Mouse (Mus musculus) embryonic facial prominence, embryonic 15.5 days (tissue): ENCODE results near the gene Atp23. TPM values are rescaled to one million over a fixed set of nuclear protein-coding genes. Genes with fewer than 3 reads are reported as not detected.

Experiments used
- ATAC-seq: fragments of 200-750 bp; cut with Nextera tagmentation; 2 replicates; pipeline ENCODE4 v1.8.0; 2017; ENCODE audit warnings: low read depth, moderate TSS enrichment; ENCODE audit not compliant: insufficient number of reproducible peaks, low FRiP score, low TSS enrichment
- H3K27ac ChIP-seq: fragments of 300-500 bp; sonication (generic); replicated peaks from 2 replicates; pipeline ENCODE4 v1.5.1; 2015; ENCODE audit warnings: mild to moderate bottlenecking, inconsistent platforms
- H3K27me3 ChIP-seq: fragments of 300-500 bp; sonication (generic); 2 replicates; pipeline ENCODE4 v1.6.1; 2015; ENCODE audit warnings: inconsistent platforms
- H3K36me3 ChIP-seq: fragments of 300-500 bp; sonication (generic); 2 replicates; pipeline ENCODE4 v1.6.1; 2015; ENCODE audit warnings: mild to moderate bottlenecking, inconsistent platforms
- H3K4me1 ChIP-seq: fragments of 300-500 bp; sonication (generic); 2 replicates; pipeline ENCODE4 v1.6.1; 2015; ENCODE audit warnings: inconsistent platforms
- H3K4me2 ChIP-seq: fragments of 300-500 bp; sonication (generic); replicated peaks from 2 replicates; pipeline ENCODE4 v1.6.1; 2015; ENCODE audit warnings: mild to moderate bottlenecking, inconsistent platforms
- H3K4me3 ChIP-seq: fragments of 300-500 bp; sonication (generic); replicated peaks from 2 replicates; pipeline ENCODE4 v1.5.1; 2015; ENCODE audit warnings: mild to moderate bottlenecking, inconsistent platforms
- H3K9ac ChIP-seq: fragments of 300-500 bp; sonication (generic); 2 replicates; pipeline ENCODE4 v1.6.1; 2015; ENCODE audit warnings: inconsistent platforms
- H3K9me3 ChIP-seq: fragments of 300-500 bp; sonication (generic); replicated peaks from 2 replicates; pipeline ENCODE4 v1.6.1; 2016; ENCODE audit warnings: inconsistent platforms
- whole genome bisulfite sequencing: fragments of 180-500 bp; shearing (Covaris S2); methylation state at CpG from one replicate; pipeline ENCODE4 v1.1.7; 2015; 5-methylcytosine and 5-hydroxymethylcytosine counted together
- polyA plus RNA-seq: library from polyadenylated mRNA; unstranded; fragments of >200 nt; fragmentation: Nextera tagmentation; extraction: Ambion mirVana; gene quantifications from 2 replicates; pipeline ENCODE4 v1.2.1, GENCODE M21; 2015

The Atp23 gene
- polyA plus RNA-seq, 1 experiment from 2014 or later: 16.5 TPM

DNA sequence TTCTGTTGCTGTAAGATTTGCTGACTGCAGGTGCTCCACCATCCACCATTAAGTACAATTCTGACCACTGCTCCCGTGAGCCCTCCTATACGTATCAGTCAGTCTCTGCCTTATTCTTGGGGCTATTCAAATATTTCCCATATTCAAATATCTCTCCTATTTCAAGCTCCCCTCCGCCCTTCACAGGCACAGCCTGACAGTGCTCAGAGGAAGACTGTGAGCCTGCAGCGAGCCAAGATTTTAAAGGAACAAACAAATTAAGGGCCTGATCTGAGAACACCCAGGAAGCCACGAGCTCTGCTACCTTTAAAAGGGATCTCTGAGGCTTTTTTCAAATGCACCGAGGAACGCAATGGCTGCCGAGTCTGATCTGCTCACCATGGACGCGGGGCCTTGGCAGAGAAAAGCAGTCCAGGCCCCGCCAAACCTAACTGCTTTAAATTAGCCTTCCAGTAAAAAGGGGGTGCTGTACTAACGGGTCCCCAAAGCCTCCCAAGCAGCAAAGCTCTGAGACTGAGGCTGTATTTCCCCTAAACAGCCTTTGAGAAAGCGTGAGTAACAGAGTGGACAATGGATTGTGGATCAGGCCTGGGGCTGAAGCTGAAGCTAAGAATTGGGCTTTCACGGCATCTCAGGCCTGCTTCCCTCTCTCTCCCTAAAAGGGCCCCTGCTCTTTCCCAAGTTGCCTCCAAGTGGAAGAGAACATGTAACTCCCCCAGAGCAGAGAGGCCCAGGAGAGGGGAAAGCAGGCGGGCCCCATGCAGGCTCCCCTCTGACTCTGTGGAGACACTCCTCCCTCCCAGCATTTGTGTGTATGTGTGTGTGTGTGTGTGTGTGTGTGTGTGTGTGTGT lies 29.3 kb upstream of the Atp23 start:
- no peaks in the 10 kb centered on the region for H3K27me3 ChIP-seq
- peak overlapping the region; percentile 96 for H3K27ac ChIP-seq
- no peaks in the 10 kb centered on the region for H3K9me3 ChIP-seq
- H3K9ac ChIP-seq: peak overlapping the region; percentile 1; the same call in 1 of the 2 replicates
- peak; percentile 80 for ATAC-seq
- H3K36me3 ChIP-seq: no peaks in the 10 kb centered on the region
- H3K4me1 ChIP-seq: peaks cover 90% of the 10 kb centered on the region
- peak overlapping the region; percentile 18 for H3K4me2 ChIP-seq
- WGBS: 10% methylated on average over 15 of the region's 15 CpGs
- peak overlapping the region; percentile 1 for H3K4me3 ChIP-seq

- peak overlapping the region; percentile 93; the same call in 1 of the 2 replicates for H3K4me2 ChIP-seq
- peak overlapping the region; percentile 96 for H3K27ac ChIP-seq
Observed at GRCm38 (mm10) chr10:126929543-126929942, 28.4 kb upstream of the Atp23 start.

GRCm38 (mm10) chr10:126928819-126929206 lies 27.7 kb upstream of the Atp23 start:
- Histone ChIP-seq H3K27me3 (no peaks in the 10 kb centered on the region), H3K9me3 (no peaks in the 10 kb centered on the region), H3K4me3 (peak overlapping the region; percentile 54), H3K4me1 (peaks cover 80% of the 10 kb centered on the region), H3K27ac (peak overlapping the region; percentile 96), H3K4me2 (peak overlapping the region; percentile 93), H3K9ac (peak overlapping the region; percentile 51; the same call in 1 of the 2 replicates), H3K36me3 (no peaks in the 10 kb centered on the region)
- ATAC-seq: no peak
- 9% methylated on average over 12 of the region's 12 CpGs for WGBS

More at GRCm38 (mm10) chr10:126929543-126929942, 28.4 kb upstream of the Atp23 start:
- Histone ChIP-seq H3K4me1 (peaks cover 83% of the 10 kb centered on the region), H3K9ac (0 out of 2 replicates have a peak overlapping the region, but pooled peaks have one; percentile 51), H3K9me3 (no peaks in the 10 kb centered on the region), H3K27me3 (no peaks in the 10 kb centered on the region), H3K4me3 (no peak overlapping the region), H3K36me3 (no peaks in the 10 kb centered on the region)
- ATAC-seq: no peak
- WGBS: 33% methylated on average over 3 of the region's 3 CpGs

GRCm38 (mm10) chr10:126928011-126928818 lies 27.1 kb upstream of the Atp23 start:
- peak overlapping the region; percentile 54 for H3K4me3 ChIP-seq
- no peaks in the 10 kb centered on the region for H3K9me3 ChIP-seq
- H3K9ac ChIP-seq: peak overlapping the region; percentile 51
- peak; percentile 76 for ATAC-seq
- WGBS: under 1% methylated on average over 39 of the region's 39 CpGs
- H3K36me3 ChIP-seq: no peaks in the 10 kb centered on the region
- peak overlapping the region; percentile 96 for H3K27ac ChIP-seq
- H3K4me1 ChIP-seq: peaks cover 74% of the 10 kb centered on the region
- peak overlapping the region; percentile 93 for H3K4me2 ChIP-seq
- H3K27me3 ChIP-seq: no peaks in the 10 kb centered on the region

- Histone ChIP-seq H3K9me3 (no peaks in the 10 kb centered on the region), H3K36me3 (no peaks in the 10 kb centered on the region), H3K4me3 (peak overlapping the region; percentile 54), H3K27ac (peak overlapping the region; percentile 96), H3K4me2 (peak overlapping the region; percentile 93), H3K27me3 (no peaks in the 10 kb centered on the region), H3K9ac (peak overlapping the region; percentile 51; the same call in 1 of the 2 replicates), H3K4me1 (peaks cover 69% of the 10 kb centered on the region)
- 19% methylated on average over 11 of the region's 11 CpGs for WGBS
- ATAC-seq: no peak
Observed at GRCm38 (mm10) chr10:126927101-126927961, 26.2 kb upstream of the Atp23 start.

DNA sequence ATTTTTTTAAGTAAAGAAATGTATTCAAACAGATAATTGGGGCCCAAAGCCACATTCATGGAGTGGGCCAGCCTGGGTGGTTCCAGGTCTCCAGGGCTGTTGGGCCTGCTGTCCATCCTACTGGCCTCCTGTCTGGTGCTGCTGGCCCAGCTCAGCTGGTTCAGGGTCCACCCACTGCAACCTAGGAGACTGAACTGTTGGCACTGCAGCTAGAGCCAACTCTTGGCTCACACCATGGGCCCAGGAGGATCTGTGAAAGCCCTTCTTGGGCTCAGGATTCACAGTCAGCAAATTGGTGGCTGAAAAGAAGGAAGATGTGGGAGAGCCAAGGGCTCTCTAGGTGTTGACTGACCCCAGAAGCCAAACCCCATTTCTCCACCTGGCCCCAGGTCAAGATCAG lies 24.2 kb upstream of the Atp23 start:
- Histone ChIP-seq H3K9ac (no peak overlapping the region), H3K9me3 (no peaks in the 10 kb centered on the region), H3K36me3 (no peaks in the 10 kb centered on the region), H3K27me3 (no peaks in the 10 kb centered on the region), H3K4me1 (peaks cover 53% of the 10 kb centered on the region), H3K27ac (no peak overlapping the region), H3K4me2 (no peak overlapping the region), H3K4me3 (no peak overlapping the region)
- no peak for ATAC-seq

DNA sequence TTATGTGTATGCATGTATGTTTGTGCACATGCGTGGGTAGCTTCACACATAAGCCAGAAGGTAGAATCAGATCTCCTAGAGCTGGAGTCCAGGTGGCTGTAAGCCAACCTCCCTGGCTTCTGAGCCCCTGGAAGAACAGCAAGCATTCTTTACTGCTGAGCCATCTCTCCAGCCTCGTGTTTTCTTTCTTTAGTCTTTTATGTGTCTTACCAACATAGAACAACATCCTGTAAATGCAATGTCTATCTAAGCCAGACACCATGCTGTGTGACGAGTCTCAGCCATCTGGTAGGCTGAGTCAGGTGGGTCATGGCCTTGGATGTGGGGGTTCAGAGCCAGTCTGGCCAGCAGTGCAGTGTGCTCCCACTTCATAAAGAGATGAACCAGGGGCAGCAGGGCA lies 22.9 kb upstream of the Atp23 start:
- 40% methylated on average over 3 of the region's 3 CpGs for WGBS
- no peak overlapping the region for H3K9ac ChIP-seq
- H3K4me3 ChIP-seq: no peak overlapping the region
- no peaks in the 10 kb centered on the region for H3K36me3 ChIP-seq
- H3K27ac ChIP-seq: 0 out of 2 replicates have a peak overlapping the region, but pooled peaks have one; percentile 31
- H3K27me3 ChIP-seq: no peaks in the 10 kb centered on the region
- no peak overlapping the region for H3K4me2 ChIP-seq
- H3K4me1 ChIP-seq: peaks cover 40% of the 10 kb centered on the region
- H3K9me3 ChIP-seq: no peaks in the 10 kb centered on the region; the same call in 1 of the 2 replicates
- no peak for ATAC-seq

GRCm38 (mm10) chr10:126920220-126920619 lies 19.1 kb upstream of the Atp23 start:
- Histone ChIP-seq H3K4me1 (0 out of 2 replicates have a peak, but pooled peaks cover 4% of the 10 kb centered on the region), H3K4me2 (no peak overlapping the region), H3K27ac (no peak overlapping the region), H3K27me3 (no peaks in the 10 kb centered on the region), H3K9me3 (no peaks in the 10 kb centered on the region; the same call in 1 of the 2 replicates), H3K4me3 (no peak overlapping the region), H3K9ac (no peak overlapping the region), H3K36me3 (no peaks in the 10 kb centered on the region)
- no peak for ATAC-seq
- WGBS: 96% methylated on average over 3 of the region's 3 CpGs

DNA sequence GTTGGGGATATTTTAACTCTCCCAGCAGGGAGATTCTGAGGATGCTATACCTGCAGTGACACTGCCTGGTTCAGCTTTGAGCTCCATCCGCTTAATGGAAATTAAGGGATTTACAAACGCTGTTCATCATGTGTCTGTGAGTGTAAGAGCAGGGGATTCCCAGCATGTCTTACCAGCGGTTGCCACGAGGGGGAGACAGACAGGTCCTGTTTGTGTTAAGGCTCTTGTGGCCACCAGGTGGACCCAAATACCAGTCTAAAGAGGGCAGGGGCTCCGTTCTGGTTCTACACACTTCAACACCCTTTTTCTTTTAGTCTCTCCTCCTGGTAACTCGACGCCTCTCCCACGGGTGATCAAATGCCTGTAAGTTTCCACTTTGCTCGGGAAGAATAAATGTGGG lies 17.9 kb upstream of the Atp23 start:
- peak; percentile 79 for ATAC-seq
- WGBS: 2% methylated on average over 9 of the region's 9 CpGs

GRCm38 (mm10) chr10:126914288-126914687 lies 13.1 kb upstream of the Atp23 start:
- no peak for ATAC-seq

More for the DNA sequence above, 17.9 kb upstream of the Atp23 start:
- H3K4me1 ChIP-seq: 0 out of 2 replicates have a peak, but pooled peaks cover 2% of the 10 kb centered on the region
- H3K4me3 ChIP-seq: no peak overlapping the region
- H3K36me3 ChIP-seq: no peaks in the 10 kb centered on the region
- H3K27me3 ChIP-seq: no peaks in the 10 kb centered on the region
- H3K9me3 ChIP-seq: no peaks in the 10 kb centered on the region; the same call in 1 of the 2 replicates
- no peak overlapping the region for H3K27ac ChIP-seq
- no peak overlapping the region for H3K4me2 ChIP-seq
- no peak overlapping the region for H3K9ac ChIP-seq

More at GRCm38 (mm10) chr10:126914288-126914687, 13.1 kb upstream of the Atp23 start:
- H3K9me3 ChIP-seq: no peaks in the 10 kb centered on the region
- H3K9ac ChIP-seq: no peak overlapping the region
- H3K4me3 ChIP-seq: no peak overlapping the region
- 92% methylated on average over 5 of the region's 5 CpGs for WGBS
- no peak overlapping the region for H3K4me2 ChIP-seq
- no peak overlapping the region for H3K27ac ChIP-seq
- H3K4me1 ChIP-seq: no peaks in the 10 kb centered on the region
- H3K27me3 ChIP-seq: no peaks in the 10 kb centered on the region
- H3K36me3 ChIP-seq: no peaks in the 10 kb centered on the region
